ENCODE assay signal across 11 mouse cellular contexts in the genomic region with DNA sequence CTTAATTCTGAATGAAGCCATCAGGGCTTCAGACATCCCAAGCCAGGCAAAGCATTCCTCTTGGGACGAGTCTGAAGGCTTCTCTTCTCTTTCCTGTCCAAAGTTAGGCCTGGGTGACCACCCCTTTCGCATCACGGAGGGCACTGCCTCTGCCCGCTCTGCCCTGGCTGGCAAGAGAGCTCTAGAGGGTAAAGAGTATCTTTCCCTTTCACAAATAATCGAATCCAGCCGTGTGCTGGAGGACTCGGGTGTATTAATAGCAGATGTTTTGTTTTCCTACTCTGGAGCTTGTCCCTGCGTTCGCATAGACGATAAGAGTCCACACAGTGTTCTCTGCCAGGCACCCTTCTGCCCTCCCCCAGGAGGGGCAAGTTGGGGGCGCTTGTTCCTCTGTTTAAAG. TPM values are rescaled to one million over a fixed set of nuclear protein-coding genes. Genes with fewer than 3 reads are reported as not detected.
DNase-seq lines count a peak whose midpoint lies in the region; ATAC-seq lines count a peak whose summit lies in the region.
"Had no signal": no experiment of that assay in that cellular context is flagged by ENCODE, and none has a peak within 500 bp of the region (broad histone marks: within the 10 kb centered on the region; RNA-seq: fewer than 3 reads in every experiment).

No protein-coding gene starts in this region.

- no peaks in the 10 kb centered on the region for H3K9me3 ChIP-seq in forebrain, embryonic 15.5 days
- H3K9me3 ChIP-seq in forebrain, embryonic 13.5 days (replicated peaks), result no peaks in the 10 kb centered on the region
- H3K9me3 ChIP-seq in neural tube, embryonic 15.5 days (replicated peaks), result no peaks in the 10 kb centered on the region
- H3K9me3 ChIP-seq in kidney, embryonic 16.5 days (ENCODE audit: low read length), result no peaks in the 10 kb centered on the region; the same call in 1 of the 2 replicates

- 69% methylated on average over 11 of the region's 11 CpGs for WGBS in forebrain, embryonic 15.5 days
- WGBS in forebrain, embryonic 13.5 days, result 62% methylated on average over 11 of the region's 11 CpGs
- 63% methylated on average over 11 of the region's 11 CpGs for WGBS in neural tube, embryonic 15.5 days
- 35% methylated on average over 11 of the region's 11 CpGs for WGBS in kidney, embryonic 16.5 days

- no peak for ATAC-seq in forebrain, embryonic 15.5 days (replicated peaks)
- no peak for ATAC-seq in forebrain, embryonic 13.5 days
- no peak for ATAC-seq in neural tube, embryonic 15.5 days (ENCODE audit: low FRiP score)
- ATAC-seq in kidney, embryonic 16.5 days (ENCODE audit: low FRiP score, low TSS enrichment), result no peak
- ATAC-seq in erythroblast, adult 5-6 weeks (replicated peaks; ENCODE audit: low FRiP score, poor library complexity, severe bottlenecking), result no peak
- ATAC-seq: forebrain, embryonic 16.5 days had no signal

- no peaks in the 10 kb centered on the region for H3K27me3 ChIP-seq in forebrain, embryonic 15.5 days
- H3K27me3 ChIP-seq in forebrain, embryonic 13.5 days, result no peaks in the 10 kb centered on the region
- H3K27me3 ChIP-seq in neural tube, embryonic 15.5 days (replicated peaks), result no peaks in the 10 kb centered on the region
- H3K27me3 ChIP-seq in kidney, embryonic 16.5 days (ENCODE audit: insufficient read depth, low read length), result no peaks in the 10 kb centered on the region

- H3K9ac ChIP-seq in forebrain, embryonic 15.5 days (replicated peaks), result 0 out of 2 replicates have a peak overlapping the region, but pooled peaks have one; percentile 15
- no peak overlapping the region for H3K9ac ChIP-seq in forebrain, embryonic 13.5 days
- no peak overlapping the region for H3K9ac ChIP-seq in neural tube, embryonic 15.5 days (replicated peaks)
- H3K9ac ChIP-seq in kidney, embryonic 16.5 days (replicated peaks; ENCODE audit: low read length), result peak overlapping the region; percentile 3; the same call in 1 of the 2 replicates

- peaks cover 13% of the 10 kb centered on the region for H3K4me1 ChIP-seq in forebrain, embryonic 15.5 days
- peaks cover 9% of the 10 kb centered on the region for H3K4me1 ChIP-seq in forebrain, embryonic 13.5 days
- H3K4me1 ChIP-seq in neural tube, embryonic 15.5 days, result peaks cover 30% of the 10 kb centered on the region
- peaks cover 51% of the 10 kb centered on the region for H3K4me1 ChIP-seq in kidney, embryonic 16.5 days (ENCODE audit: insufficient read depth, low read length)
- H3K4me1 ChIP-seq: megakaryocyte, embryonic 14.5 days had no signal

- no peak for DNase-seq in neural tube, embryonic 10.5 days (ENCODE audit: extremely low spot score, low spot score)
- no peak for DNase-seq in spleen, adult 18-20 months
- no peak for DNase-seq in urinary bladder, postnatal 4 days (ENCODE audit: low spot score in 2 of 2)
- DNase-seq: B cell, adult 2 months had no signal

- no peak overlapping the region for H3K4me3 ChIP-seq in forebrain, embryonic 15.5 days
- no peak overlapping the region for H3K4me3 ChIP-seq in forebrain, embryonic 13.5 days
- no peak overlapping the region for H3K4me3 ChIP-seq in neural tube, embryonic 15.5 days (replicated peaks)
- H3K4me3 ChIP-seq in kidney, embryonic 16.5 days (ENCODE audit: low read length), result no peak overlapping the region
- H3K4me3 ChIP-seq: megakaryocyte, embryonic 14.5 days had no signal

- no peak overlapping the region for H3K4me2 ChIP-seq in forebrain, embryonic 15.5 days (replicated peaks)
- H3K4me2 ChIP-seq in forebrain, embryonic 13.5 days, result no peak overlapping the region
- no peak overlapping the region for H3K4me2 ChIP-seq in neural tube, embryonic 15.5 days
- H3K4me2 ChIP-seq in kidney, embryonic 16.5 days (replicated peaks; ENCODE audit: low read depth, low read length), result peak overlapping the region; percentile 4; the same call in 1 of the 2 replicates

- H3K27ac ChIP-seq in forebrain, embryonic 15.5 days (replicated peaks), result peak overlapping the region; percentile 23; the same call in 1 of the 2 replicates
- no peak overlapping the region for H3K27ac ChIP-seq in forebrain, embryonic 13.5 days
- H3K27ac ChIP-seq in neural tube, embryonic 15.5 days (replicated peaks), result 0 out of 2 replicates have a peak overlapping the region, but pooled peaks have one; percentile 15
- H3K27ac ChIP-seq in kidney, embryonic 16.5 days (ENCODE audit: low read length), result peak overlapping the region; percentile 59

- no peaks in the 10 kb centered on the region for H3K36me3 ChIP-seq in forebrain, embryonic 15.5 days
- H3K36me3 ChIP-seq in forebrain, embryonic 13.5 days (ENCODE audit: poor library complexity, severe bottlenecking), result 0 out of 2 replicates have a peak, but pooled peaks cover 5% of the 10 kb centered on the region
- H3K36me3 ChIP-seq in neural tube, embryonic 15.5 days, result no peaks in the 10 kb centered on the region
- H3K36me3 ChIP-seq in kidney, embryonic 16.5 days (ENCODE audit: insufficient read depth, low read length), result peaks cover 6% of the 10 kb centered on the region; the same call in 1 of the 2 replicates

RNA-seq across cellular contexts. Expression of a gene that starts 25.7 kb away (rescaled TPM):
- polyA plus RNA-seq in forebrain, embryonic 15.5 days (2015; fragmentation: Nextera tagmentation; extraction: Ambion mirVana), result 38.5 and 39.1 TPM in 2 replicates
- polyA plus RNA-seq in forebrain, embryonic 13.5 days (2015; fragmentation: Nextera tagmentation; extraction: Ambion mirVana), result 32.2 and 34.2 TPM in 2 replicates
- 49.4 and 52.0 TPM in 2 replicates for polyA plus RNA-seq in neural tube, embryonic 15.5 days (2015; fragmentation: Nextera tagmentation; extraction: Ambion mirVana)
- polyA plus RNA-seq in kidney, embryonic 16.5 days (2015; fragmentation: Nextera tagmentation; extraction: Ambion mirVana), result 33.6 and 35.0 TPM in 2 replicates
- 20.2 and 37.4 TPM in 2 replicates for total RNA-seq in erythroblast, adult 5-6 weeks (2015; ENCODE audit: low replicate concordance)
- 38.8 and 71.8 TPM in 2 replicates for total RNA-seq in erythroblast, adult 5-6 weeks (2017; ENCODE audit: low replicate concordance)

Comparison
In these comparisons a context has a peak if more than half of its experiments do, and no peak if none do; other contexts are left out.
1. H3K9ac ChIP-seq: peak in forebrain, embryonic 15.5 days (single experiment) and kidney, embryonic 16.5 days (single experiment); none in forebrain, embryonic 13.5 days (single experiment) and neural tube, embryonic 15.5 days (single experiment).